Mouse (Mus musculus) right cerebral cortex, postnatal 25 days (tissue): ENCODE results near the gene Msx2.

Source experiments
- DNase-seq: peaks from one replicate; pipeline ENCODE4 v3.0.0; 2022

Msx2 gene

GRCm38 (mm10) chr13:53472614-53473124 lies at the start of gene Msx2:
Gene Msx2 (minus strand): TSS chr13:53473074.
- DNase-seq = no peak

GRCm38 (mm10) chr13:53521468-53521867 lies 48.6 kb upstream of the Msx2 start:
- DNase-seq = no peak

DNA sequence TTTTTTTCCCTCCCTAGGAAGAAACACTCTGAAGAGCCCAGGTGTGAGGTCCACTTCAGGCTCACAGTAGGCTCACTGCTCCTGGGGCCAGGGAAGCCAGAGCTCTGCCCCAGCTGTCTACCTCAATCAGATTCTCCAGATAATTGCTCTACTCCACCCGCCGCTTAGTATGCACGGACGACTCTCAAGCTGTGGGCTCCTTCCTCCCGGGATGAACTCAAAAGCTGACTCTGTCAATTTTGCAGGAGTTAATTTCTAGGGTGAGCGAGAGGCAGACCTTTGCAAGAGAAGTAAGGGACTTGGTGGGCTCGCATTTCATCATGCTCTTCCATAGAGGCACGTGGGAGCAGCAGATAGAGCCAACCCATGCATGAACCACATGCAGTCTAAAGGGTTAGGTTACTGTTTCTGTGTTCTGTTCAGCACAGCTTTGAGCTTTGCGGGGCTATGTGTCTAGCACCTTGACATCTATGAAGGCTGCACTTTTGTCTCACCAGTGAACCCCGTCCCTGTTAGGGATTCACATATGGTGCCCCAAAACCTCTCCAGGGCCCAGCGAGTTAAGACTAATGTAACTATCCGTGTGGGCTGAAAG lies 47.6 kb upstream of the Msx2 start:
- DNase-seq = no peak

DNA sequence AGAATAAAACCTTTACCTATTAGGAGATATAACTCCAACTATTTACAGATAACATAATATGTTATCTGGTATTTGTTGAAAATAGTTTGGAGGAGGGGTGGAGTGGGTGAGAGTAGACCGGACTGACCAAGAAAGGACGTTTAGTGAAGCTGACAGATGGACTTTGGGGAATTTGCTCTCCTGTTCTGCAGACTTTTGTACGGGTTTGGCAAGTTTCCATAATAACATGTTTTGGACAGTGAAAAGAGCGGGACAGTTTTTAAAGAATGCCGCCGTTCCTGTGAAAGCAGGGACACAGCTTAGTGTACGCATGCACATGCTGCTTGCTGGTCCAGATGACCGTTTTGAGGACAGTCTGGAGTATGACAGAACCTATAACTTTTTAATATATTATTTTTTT lies 46.9 kb upstream of the Msx2 start:
- DNase-seq = no peak

- no peak for DNase-seq
Measured at GRCm38 (mm10) chr13:53518306-53518705, 45.4 kb upstream of the Msx2 start.

GRCm38 (mm10) chr13:53514574-53514973 lies 41.7 kb upstream of the Msx2 start:
- DNase-seq = no peak

- DNase-seq = no peak
Measured at GRCm38 (mm10) chr13:53511366-53511765, 38.5 kb upstream of the Msx2 start.

- no peak for DNase-seq
Measured at GRCm38 (mm10) chr13:53502406-53502805, 29.5 kb upstream of the Msx2 start.

DNA sequence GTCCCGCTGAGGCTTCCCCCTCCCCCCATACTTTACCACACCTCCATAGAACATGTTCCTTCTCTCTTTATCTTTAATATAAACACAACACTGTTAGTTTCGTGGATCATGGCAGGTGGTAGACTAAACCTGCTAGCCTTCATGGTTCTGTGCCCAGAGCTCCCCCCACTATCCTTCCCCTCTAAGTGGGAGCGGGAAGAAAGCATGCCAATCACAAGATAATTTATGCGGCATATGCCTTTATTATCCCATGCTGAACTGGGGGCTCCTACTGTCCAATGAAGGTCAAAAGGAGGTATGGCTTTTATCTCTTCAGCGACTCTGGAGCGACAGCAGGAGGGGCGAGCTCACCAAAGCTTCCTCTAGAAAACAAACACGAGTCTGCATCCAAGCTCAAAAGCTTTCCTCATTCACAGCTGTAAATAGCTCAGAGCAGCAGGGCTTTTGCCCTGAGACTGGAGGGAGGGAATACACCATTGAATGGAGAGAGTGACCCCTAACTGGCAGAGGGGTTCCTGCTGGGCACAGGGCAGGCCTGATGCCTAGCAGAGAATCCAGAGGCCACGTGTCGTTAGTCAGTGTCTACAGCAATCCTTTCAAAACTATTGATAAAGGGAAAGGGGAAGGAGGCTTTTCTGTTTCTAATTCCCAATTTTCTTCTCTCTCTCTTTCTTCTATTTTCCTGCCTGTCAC lies 28.8 kb upstream of the Msx2 start:
- DNase-seq = no peak

- no peak for DNase-seq
Measured at GRCm38 (mm10) chr13:53501057-53501456, 28.2 kb upstream of the Msx2 start.

GRCm38 (mm10) chr13:53486512-53486911 lies 13.6 kb upstream of the Msx2 start:
- no peak for DNase-seq

- DNase-seq = no peak
Measured at GRCm38 (mm10) chr13:53475701-53476188, 2.9 kb upstream of the Msx2 start.

DNA sequence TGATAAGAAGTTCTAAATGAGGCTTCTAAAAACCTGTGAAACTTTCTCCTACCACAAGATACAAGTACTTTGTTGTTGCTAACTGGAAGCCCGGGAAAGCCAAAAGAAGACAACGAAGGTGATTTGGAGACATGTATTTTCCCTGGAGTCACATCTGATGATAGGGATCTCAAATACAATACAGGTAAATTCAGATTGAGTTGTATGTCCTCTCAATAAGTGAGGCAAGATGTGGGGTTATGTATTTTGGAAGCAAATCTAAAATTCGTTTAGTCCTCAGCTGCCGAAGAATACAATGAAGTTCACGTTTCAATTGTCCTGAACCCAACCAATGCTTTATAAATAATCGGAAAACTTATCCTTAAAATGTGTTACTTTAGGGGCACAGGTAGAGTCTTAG lies 1.6 kb upstream of the Msx2 start:
- no peak for DNase-seq

- DNase-seq = no peak
Measured at GRCm38 (mm10) chr13:53473991-53474390, 1.1 kb upstream of the Msx2 start.

- no peak for DNase-seq
Measured at GRCm38 (mm10) chr13:53473291-53473690, 417 bp upstream of the Msx2 start.

DNA sequence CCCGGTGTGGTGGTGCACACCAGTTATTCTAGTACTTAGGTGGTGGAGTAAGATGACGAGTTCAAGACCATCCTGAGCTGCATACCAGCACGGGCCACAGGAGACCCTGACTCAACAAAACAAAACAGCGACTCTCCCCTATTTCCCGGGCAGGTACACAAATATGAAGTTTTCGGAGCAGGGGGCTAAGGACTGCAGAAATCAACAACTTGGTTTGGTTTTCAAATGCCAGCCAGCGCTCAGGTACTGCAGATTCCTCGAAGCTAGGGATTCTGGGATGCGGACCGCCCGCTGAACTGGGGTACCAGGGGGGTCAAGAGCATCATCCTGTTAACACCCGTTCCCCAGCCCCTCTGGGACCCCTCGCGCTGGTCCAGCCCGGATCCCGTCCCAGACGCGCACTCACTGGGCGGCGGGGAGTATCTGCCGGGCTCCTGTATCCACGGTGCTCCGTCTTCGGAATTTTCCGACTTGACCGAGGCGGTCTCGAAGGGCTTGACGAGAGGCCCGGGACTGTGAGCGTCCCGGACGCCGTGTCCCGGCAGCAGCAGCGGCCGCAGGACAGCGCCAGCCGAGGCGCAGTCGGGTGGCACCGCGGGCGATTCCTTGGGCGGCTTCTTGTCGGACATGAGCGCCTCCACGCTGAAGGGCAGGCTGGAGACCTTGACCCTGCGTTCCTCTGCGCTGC lies 804 bp downstream of the Msx2 start:
- no peak for DNase-seq

GRCm38 (mm10) chr13:53471411-53471810 lies 1.5 kb downstream of the Msx2 start:
- DNase-seq = no peak

DNA sequence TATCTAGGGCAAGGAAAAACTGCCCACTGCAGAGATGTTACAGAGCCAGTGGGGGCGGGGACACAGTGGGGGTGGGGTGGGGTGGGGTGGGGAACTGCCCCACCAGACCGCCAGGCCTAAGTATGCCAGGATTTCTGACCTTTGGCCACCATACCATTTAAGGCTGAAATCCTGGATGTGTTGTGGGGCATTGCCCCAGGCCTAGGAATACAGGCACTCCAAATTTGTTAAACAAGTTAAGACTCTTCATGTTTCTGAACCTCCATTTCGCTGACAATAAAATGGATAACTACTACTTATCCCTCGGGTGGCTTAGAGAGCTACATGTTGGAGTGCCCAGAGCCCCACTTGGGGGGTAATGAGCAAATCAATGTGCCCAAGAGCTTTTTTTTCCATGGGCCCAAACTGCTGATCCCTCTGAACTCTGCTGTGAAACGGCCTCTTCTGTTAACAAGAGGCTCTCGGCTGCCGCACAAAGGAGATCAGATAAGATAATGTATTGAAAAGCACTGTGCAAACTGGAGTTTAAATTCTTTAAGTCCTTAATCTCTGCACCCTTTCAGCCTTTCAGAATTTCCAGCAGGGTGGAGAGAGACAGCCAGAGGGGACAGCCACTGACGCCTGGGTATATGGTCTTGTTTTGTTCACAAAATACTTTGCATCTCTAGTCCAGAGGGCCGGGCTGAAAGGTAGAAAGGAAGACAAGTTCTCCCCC lies 2.3 kb downstream of the Msx2 start:
- DNase-seq = no peak

DNA sequence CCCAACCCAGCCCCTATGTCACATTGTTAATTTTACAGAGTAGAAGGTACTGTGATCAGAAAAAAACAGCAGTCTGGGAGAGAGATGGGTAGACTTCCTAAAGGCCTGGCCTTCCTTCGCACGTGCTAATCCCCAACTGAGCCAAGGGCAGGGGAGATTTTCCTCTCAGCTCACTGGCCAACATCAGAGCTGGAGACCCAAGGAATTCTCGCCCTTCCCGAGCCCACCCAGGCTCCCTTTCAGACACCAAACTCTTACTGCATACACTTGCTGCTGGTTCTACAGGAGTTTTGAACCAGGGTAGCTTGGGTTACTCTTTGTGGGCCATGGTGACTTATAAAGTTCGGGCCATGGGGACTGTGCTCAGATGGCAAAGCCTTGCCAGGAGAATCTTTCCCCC lies 3.1 kb downstream of the Msx2 start:
- DNase-seq = no peak

- DNase-seq = no peak
Measured at GRCm38 (mm10) chr13:53468171-53468570, 4.7 kb downstream of the Msx2 start.

DNA sequence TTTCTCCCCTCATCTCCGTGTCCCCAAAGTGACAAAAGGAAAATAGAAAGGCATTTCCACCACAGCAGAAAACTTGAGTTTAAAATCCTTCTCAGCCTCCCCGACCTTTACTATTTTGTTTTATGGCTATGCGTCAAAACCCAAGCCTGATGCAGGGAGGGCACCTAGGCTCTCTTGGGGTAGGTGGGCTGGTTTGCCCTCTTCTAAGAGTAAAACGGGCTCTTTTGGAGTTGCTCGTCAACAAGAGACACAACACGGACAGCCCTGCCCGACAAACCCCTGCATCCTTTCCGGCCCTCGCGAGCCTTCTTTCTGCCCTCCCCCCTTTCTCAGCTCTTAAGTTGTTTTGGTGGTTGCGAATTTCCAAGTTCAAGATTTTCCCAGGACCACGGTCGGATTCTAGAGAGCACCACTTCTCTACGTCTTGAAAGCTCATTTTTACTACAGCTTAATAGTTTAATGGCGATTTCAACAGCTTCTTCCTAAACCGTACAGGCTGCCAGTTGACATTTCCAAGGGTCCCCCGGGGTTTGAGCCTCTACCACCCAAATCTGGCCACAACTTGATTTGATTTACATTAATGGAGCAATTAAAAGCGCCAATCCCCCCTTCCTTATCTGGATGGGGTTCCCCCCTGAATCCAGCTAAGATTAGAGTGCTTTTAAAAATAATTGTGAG lies 6.5 kb downstream of the Msx2 start:
- DNase-seq = no peak

DNA sequence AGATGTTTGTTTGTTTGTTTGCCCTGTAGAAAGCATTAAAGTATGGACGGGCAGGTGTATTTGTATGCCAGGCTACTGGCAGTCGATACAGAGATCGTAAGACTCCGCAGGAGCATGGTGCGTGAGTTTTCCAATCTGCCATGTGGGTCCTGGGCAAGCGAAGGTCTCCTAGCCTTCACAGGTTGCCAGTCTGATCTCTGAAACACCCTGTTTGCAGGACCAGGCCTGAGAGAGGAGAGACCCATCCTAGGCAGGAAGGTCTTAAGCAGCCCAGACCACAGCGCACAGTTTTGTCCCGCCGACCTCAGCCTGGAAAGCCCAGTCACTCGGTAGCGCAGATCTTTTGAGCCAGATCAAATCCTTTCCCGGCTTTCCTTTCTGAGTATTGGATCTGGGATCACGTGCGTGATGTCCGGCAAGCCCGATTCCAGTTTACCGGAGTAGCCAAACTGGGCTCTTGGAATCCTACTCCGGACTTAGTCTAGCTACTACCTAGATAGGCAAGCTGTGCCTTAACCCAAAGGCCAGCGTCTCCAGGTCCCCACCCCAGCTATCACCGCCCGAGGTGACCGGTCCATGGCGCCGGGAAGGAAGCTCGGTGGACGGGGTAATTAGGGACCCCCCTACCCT lies 7.6 kb downstream of the Msx2 start:
- DNase-seq = no peak
